ENCODE assay signal across 8 mouse cellular contexts in genomic region chr9:55241863-55242685, GRCm38 (mm10). TPM values are rescaled to one million over a fixed set of nuclear protein-coding genes. Genes with fewer than 3 reads are reported as not detected.
DNase-seq lines count a peak whose midpoint lies in the region; ATAC-seq and TF ChIP-seq lines count a peak whose summit lies in the region.

No protein-coding gene starts in this region.

- peak overlapping the region; percentile 43 for H3K4me2 ChIP-seq in intestine, embryonic 15.5 days (replicated peaks)
- peak overlapping the region; percentile 39 for H3K4me2 ChIP-seq in midbrain, embryonic 12.5 days (replicated peaks)

- no peaks in the 10 kb centered on the region for H3K27me3 ChIP-seq in liver, adult 2 months (ENCODE audit: control insufficient read depth, insufficient read depth, low read length)
- H3K27me3 ChIP-seq in embryonic facial prominence, embryonic 10.5 days (replicated peaks; ENCODE audit: low read depth, poor library complexity, severe bottlenecking) = peaks cover 16% of the 10 kb centered on the region; the same call in 1 of the 2 replicates
- no peaks in the 10 kb centered on the region for H3K27me3 ChIP-seq in intestine, embryonic 15.5 days (replicated peaks)
- 0 out of 2 replicates have a peak, but pooled peaks cover 3% of the 10 kb centered on the region for H3K27me3 ChIP-seq in midbrain, embryonic 12.5 days

- no peak for DNase-seq in liver, adult 2 months (ENCODE audit: extremely low read depth, low read depth, low spot score)
- DNase-seq in liver = no peak
- DNase-seq in embryonic facial prominence, embryonic 10.5 days (ENCODE audit: low spot score) = peak; percentile 29
- peak; percentile 9 to 32 for DNase-seq in thymus, postnatal 10 days (ENCODE audit: low spot score in 2 of 2)
- no peak for DNase-seq in adrenal gland, postnatal 36 days
- no peak for DNase-seq in urinary bladder, postnatal 10 days (ENCODE audit: low spot score)

- peaks cover 6% of the 10 kb centered on the region for H3K4me1 ChIP-seq in liver, adult 2 months (ENCODE audit: control insufficient read depth, insufficient read depth, low read length)
- no peaks in the 10 kb centered on the region for H3K4me1 ChIP-seq in embryonic facial prominence, embryonic 10.5 days
- no peaks in the 10 kb centered on the region for H3K4me1 ChIP-seq in intestine, embryonic 15.5 days (replicated peaks)
- 0 out of 2 replicates have a peak, but pooled peaks cover 2% of the 10 kb centered on the region for H3K4me1 ChIP-seq in midbrain, embryonic 12.5 days

- 47% methylated on average over 24 of the region's 24 CpGs for WGBS in liver, adult 2 months
- 43% methylated on average over 24 of the region's 24 CpGs for WGBS in embryonic facial prominence, embryonic 10.5 days
- 38% methylated on average over 24 of the region's 24 CpGs for WGBS in intestine, embryonic 15.5 days
- WGBS in midbrain, embryonic 12.5 days = 41% methylated on average over 24 of the region's 24 CpGs

- no peak for ATAC-seq in intestine, embryonic 15.5 days
- no peak for ATAC-seq in midbrain, embryonic 12.5 days (ENCODE audit: low FRiP score, low read depth)

- H3K4me3 ChIP-seq in liver, adult 2 months (ENCODE audit: insufficient read depth, low read depth, low read length) = peak overlapping the region; percentile 14; the same call in 1 of the 2 replicates
- H3K4me3 ChIP-seq in embryonic facial prominence, embryonic 10.5 days = peak overlapping the region; percentile 47
- peak overlapping the region; percentile 7; the same call in 1 of the 2 replicates for H3K4me3 ChIP-seq in intestine, embryonic 15.5 days (replicated peaks)
- H3K4me3 ChIP-seq in midbrain, embryonic 12.5 days = peak overlapping the region; percentile 19; the same call in 1 of the 2 replicates

- no peaks in the 10 kb centered on the region for H3K79me2 ChIP-seq in liver, adult 2 months (ENCODE audit: control insufficient read depth, insufficient read depth, low read length)

- TF ChIP-seq CTCF in liver, adult 2 months (IDR thresholded peaks at IDR 0.05; ENCODE audit: low read depth, low read length) = no peak

- H3K27ac ChIP-seq in liver, adult 2 months (replicated peaks; ENCODE audit: insufficient read depth, low read depth, low read length) = no peak overlapping the region
- H3K27ac ChIP-seq in embryonic facial prominence, embryonic 10.5 days (replicated peaks) = no peak overlapping the region
- H3K27ac ChIP-seq in intestine, embryonic 15.5 days = no peak overlapping the region
- no peak overlapping the region for H3K27ac ChIP-seq in midbrain, embryonic 12.5 days (replicated peaks)

- no peaks in the 10 kb centered on the region for H3K36me3 ChIP-seq in liver, adult 2 months (ENCODE audit: control insufficient read depth, insufficient read depth, low read length)
- no peaks in the 10 kb centered on the region for H3K36me3 ChIP-seq in embryonic facial prominence, embryonic 10.5 days (replicated peaks)
- no peaks in the 10 kb centered on the region for H3K36me3 ChIP-seq in intestine, embryonic 15.5 days
- no peaks in the 10 kb centered on the region for H3K36me3 ChIP-seq in midbrain, embryonic 12.5 days

- no peak overlapping the region for H3K9ac ChIP-seq in liver, adult 2 months (ENCODE audit: low read depth, low read length)
- H3K9ac ChIP-seq in intestine, embryonic 15.5 days = no peak overlapping the region
- H3K9ac ChIP-seq in midbrain, embryonic 12.5 days (replicated peaks) = no peak overlapping the region

- no peaks in the 10 kb centered on the region for H3K9me3 ChIP-seq in embryonic facial prominence, embryonic 10.5 days
- no peaks in the 10 kb centered on the region for H3K9me3 ChIP-seq in intestine, embryonic 15.5 days
- no peaks in the 10 kb centered on the region for H3K9me3 ChIP-seq in midbrain, embryonic 12.5 days

- no peak for TF ChIP-seq POLR2A in liver, adult 2 months (IDR thresholded peaks at IDR 0.05; ENCODE audit: extremely low read depth, insufficient read depth, low read length)

RNA-seq across cellular contexts. Expression of gene Fbxo22, which starts 33.3 kb away (rescaled TPM):
- total RNA-seq in liver, adult 2 months (2014; rRNA removed) = 44.4 and 45.4 TPM in 2 replicates
- 18.3 and 18.5 TPM in 2 replicates for polyA plus RNA-seq in liver, adult 2 months (2012; rRNA removed)
- polyA plus RNA-seq in embryonic facial prominence, embryonic 10.5 days (2016; fragmentation: Nextera tagmentation; extraction: Ambion mirVana) = 74.2 and 75.5 TPM in 2 replicates
- polyA plus RNA-seq in intestine, embryonic 15.5 days (2015; fragmentation: Nextera tagmentation; extraction: Ambion mirVana) = 55.8 and 56.8 TPM in 2 replicates
- polyA plus RNA-seq in midbrain, embryonic 12.5 days (2016; fragmentation: Nextera tagmentation; extraction: Ambion mirVana) = 82.5 and 90.2 TPM in 2 replicates
- 10 to 100 TPM; 35.8 to 36.8 TPM for total RNA-seq in adrenal gland, postnatal 36 days (2021)

Comparison
In these comparisons a context has a peak if more than half of its experiments do, and no peak if none do; other contexts are left out.
1. DNase-seq: peak in embryonic facial prominence, embryonic 10.5 days (single experiment) and thymus, postnatal 10 days (2 of 2); none in liver, adult 2 months (single experiment), liver (single experiment), adrenal gland, postnatal 36 days (0 of 2) and urinary bladder, postnatal 10 days (single experiment).
2. Peak in every context shown above with its lines, with median percentiles within 50 percentile points of each other: H3K4me3 ChIP-seq.